Mouse (Mus musculus) neural tube, embryonic 12.5 days (tissue): ENCODE measurements around the gene Hs3st6. TPM values are rescaled to one million over a fixed set of nuclear protein-coding genes. Genes with fewer than 3 reads are reported as not detected.
A peak's percentile ranks its signal among the peaks of the same experiment; 100 is the strongest.

ENCODE experiments used
- ATAC-seq: fragments of 200-750 bp; cut with Nextera tagmentation; 2 replicates; pipeline ENCODE4 v1.8.0; 2017; ENCODE audit warnings: low read depth, mild to moderate bottlenecking, moderate TSS enrichment, moderate library complexity; ENCODE audit not compliant: low FRiP score
- H3K27ac ChIP-seq: fragments of 300-500 bp; sonication (generic); 2 replicates; pipeline ENCODE4 v1.5.1; 2016
- H3K27me3 ChIP-seq: fragments of 300-500 bp; sonication (generic); replicated peaks from 2 replicates; pipeline ENCODE4 v1.6.1; 2016; ENCODE audit warnings: mild to moderate bottlenecking
- H3K36me3 ChIP-seq: fragments of 300-500 bp; sonication (generic); 2 replicates; pipeline ENCODE4 v1.6.1; 2016; ENCODE audit warnings: mild to moderate bottlenecking
- H3K4me1 ChIP-seq: fragments of 300-500 bp; sonication (generic); 2 replicates; pipeline ENCODE4 v1.6.1; 2016
- H3K4me2 ChIP-seq: fragments of 300-500 bp; sonication (generic); replicated peaks from 2 replicates; pipeline ENCODE4 v1.6.1; 2016; ENCODE audit warnings: mild to moderate bottlenecking
- H3K4me3 ChIP-seq: fragments of 300-500 bp; sonication (generic); 2 replicates; pipeline ENCODE4 v1.5.1; 2016
- H3K9ac ChIP-seq: fragments of 300-500 bp; sonication (generic); 2 replicates; pipeline ENCODE4 v1.6.1; 2016; ENCODE audit warnings: mild to moderate bottlenecking
- H3K9me3 ChIP-seq: fragments of 300-500 bp; sonication (generic); 2 replicates; pipeline ENCODE4 v1.6.1; 2016; ENCODE audit warnings: mild to moderate bottlenecking
- WGBS: fragments of 180-500 bp; shearing (Covaris S2); methylation state at CpG from one replicate; pipeline ENCODE4 v1.1.7; 2016; 5-methylcytosine and 5-hydroxymethylcytosine counted together
- polyA plus RNA-seq: library from polyadenylated mRNA; unstranded; fragments of >200 nt; fragmentation: Nextera tagmentation; extraction: Ambion mirVana; gene quantifications from 2 replicates; pipeline ENCODE4 v1.2.1, GENCODE M21; 2016

The Hs3st6 gene
- polyA plus RNA-seq, 1 experiment from 2014 or later: 0.62 TPM

GRCm38 (mm10) chr17:24733434-24734050 is 19.2 kb upstream of the Hs3st6 start:
- no peak for ATAC-seq
- Histone ChIP-seq H3K4me3 (no peak overlapping the region), H3K4me2 (no peak overlapping the region), H3K9ac (no peak overlapping the region), H3K27ac (no peak overlapping the region), H3K27me3 (no peaks in the 10 kb centered on the region), H3K9me3 (no peaks in the 10 kb centered on the region), H3K4me1 (peaks cover 13% of the 10 kb centered on the region), H3K36me3 (no peaks in the 10 kb centered on the region)
- 89% methylated on average over 21 of the region's 21 CpGs for WGBS

- WGBS: 84% methylated on average over 1 of the region's 1 CpGs
- H3K27ac ChIP-seq: no peak overlapping the region
- H3K36me3 ChIP-seq: no peaks in the 10 kb centered on the region
- H3K4me2 ChIP-seq: no peak overlapping the region
- H3K4me3 ChIP-seq: no peak overlapping the region
- H3K4me1 ChIP-seq: peaks cover 13% of the 10 kb centered on the region
- no peak overlapping the region for H3K9ac ChIP-seq
- no peak for ATAC-seq
- no peaks in the 10 kb centered on the region for H3K27me3 ChIP-seq
- no peaks in the 10 kb centered on the region for H3K9me3 ChIP-seq
These were observed 18.3 kb upstream of the Hs3st6 start for GRCm38 (mm10) chr17:24734513-24734912.

GRCm38 (mm10) chr17:24735446-24735845 is 17.3 kb upstream of the Hs3st6 start:
- H3K4me2 ChIP-seq: peak overlapping the region; percentile 91; the same call in 1 of the 2 replicates
- 90% methylated on average over 7 of the region's 7 CpGs for WGBS
- H3K27ac ChIP-seq: no peak overlapping the region
- peaks cover 13% of the 10 kb centered on the region for H3K4me1 ChIP-seq
- peaks cover 5% of the 10 kb centered on the region for H3K36me3 ChIP-seq
- no peak for ATAC-seq
- no peak overlapping the region for H3K4me3 ChIP-seq
- no peaks in the 10 kb centered on the region for H3K9me3 ChIP-seq
- H3K9ac ChIP-seq: no peak overlapping the region
- H3K27me3 ChIP-seq: no peaks in the 10 kb centered on the region

DNA sequence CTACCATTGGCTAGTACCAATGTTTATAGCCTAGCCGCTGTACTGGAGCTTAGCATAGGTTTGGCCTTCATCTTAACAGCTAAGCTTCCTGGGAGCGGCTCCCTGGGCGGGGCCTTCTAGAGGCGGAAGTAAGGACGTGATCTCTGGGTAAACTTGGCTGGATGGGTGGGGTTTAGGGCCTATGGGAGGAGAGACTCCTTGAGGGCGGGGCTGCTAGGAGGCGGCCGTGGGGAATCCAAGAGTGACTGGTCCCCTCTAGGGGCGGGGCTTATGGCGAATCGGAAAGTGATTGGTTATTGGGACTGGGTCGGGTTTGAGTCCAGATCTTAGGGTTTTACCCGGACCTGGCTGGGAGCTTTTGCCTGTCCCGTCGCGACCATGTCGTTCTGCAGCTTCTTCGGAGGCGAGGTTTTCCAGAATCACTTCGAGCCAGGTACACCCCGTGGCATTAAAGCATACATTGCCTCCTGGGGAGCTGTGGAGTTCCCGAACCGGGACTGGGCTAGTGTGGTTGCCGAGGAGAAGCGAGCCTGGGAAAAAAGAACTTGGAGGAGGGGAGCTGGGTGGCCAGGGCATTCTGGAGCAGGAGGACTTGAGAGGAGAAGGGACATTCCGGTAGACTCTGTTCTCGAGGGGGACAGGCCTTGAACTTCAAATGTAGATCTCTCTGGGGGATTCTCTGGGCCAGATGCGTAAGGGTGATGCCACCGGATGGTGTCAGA is 16.3 kb upstream of the Hs3st6 start, which contains the start of gene Msrb1:
TSS of gene Msrb1 (plus strand) at position 313 of the 722 bp plus-strand sequence.
- H3K27ac ChIP-seq: no peak within 1 kb of the TSS
- peak within 1 kb of the TSS; percentile 64 for H3K9ac ChIP-seq
- no peaks in the 10 kb centered on the region for H3K27me3 ChIP-seq
- H3K36me3 ChIP-seq: peaks cover 5% of the 10 kb centered on the region
- H3K4me2 ChIP-seq: peak within 1 kb of the TSS; percentile 91
- 1% methylated on average over 29 of the region's 29 CpGs for WGBS
- no peaks in the 10 kb centered on the region for H3K9me3 ChIP-seq
- H3K4me3 ChIP-seq: peak within 1 kb of the TSS; percentile 58
- peaks cover 13% of the 10 kb centered on the region for H3K4me1 ChIP-seq
- peak; percentile 95 for ATAC-seq

GRCm38 (mm10) chr17:24737135-24737810 is 15.5 kb upstream of the Hs3st6 start:
- Histone ChIP-seq H3K27ac (no peak overlapping the region), H3K4me3 (peak overlapping the region; percentile 58), H3K36me3 (peaks cover 8% of the 10 kb centered on the region), H3K9me3 (no peaks in the 10 kb centered on the region), H3K9ac (peak overlapping the region; percentile 64; the same call in 1 of the 2 replicates), H3K27me3 (no peaks in the 10 kb centered on the region), H3K4me1 (peaks cover 13% of the 10 kb centered on the region), H3K4me2 (peak overlapping the region; percentile 91)
- no peak for ATAC-seq
- 33% methylated on average over 8 of the region's 8 CpGs for WGBS

GRCm38 (mm10) chr17:24738238-24738637 is 14.6 kb upstream of the Hs3st6 start:
- Histone ChIP-seq H3K36me3 (peaks cover 10% of the 10 kb centered on the region), H3K4me1 (peaks cover 13% of the 10 kb centered on the region), H3K9ac (no peak overlapping the region), H3K4me3 (no peak overlapping the region), H3K4me2 (no peak overlapping the region), H3K27ac (no peak overlapping the region), H3K9me3 (no peaks in the 10 kb centered on the region), H3K27me3 (no peaks in the 10 kb centered on the region)
- 81% methylated on average over 4 of the region's 4 CpGs for WGBS
- ATAC-seq: no peak

DNA sequence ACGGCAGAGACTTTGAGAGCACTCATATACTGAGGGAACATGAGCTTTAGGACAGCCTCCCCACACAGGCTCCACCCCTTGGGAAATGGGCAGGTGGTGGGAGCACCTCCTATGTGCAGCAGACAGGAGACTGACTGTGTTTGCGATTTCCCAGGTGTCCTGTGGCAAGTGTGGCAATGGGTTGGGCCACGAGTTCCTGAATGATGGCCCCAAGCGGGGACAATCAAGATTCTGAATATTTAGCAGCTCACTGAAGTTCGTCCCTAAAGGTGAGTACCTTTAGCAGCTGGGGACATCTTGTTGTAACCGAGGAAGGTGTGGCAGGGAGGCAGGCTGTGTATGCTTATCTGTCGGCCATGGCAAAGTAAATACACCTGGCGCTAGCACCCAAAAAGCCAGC is 12.9 kb upstream of the Hs3st6 start:
- WGBS: 88% methylated on average over 8 of the region's 8 CpGs
- H3K9me3 ChIP-seq: no peaks in the 10 kb centered on the region
- H3K27me3 ChIP-seq: no peaks in the 10 kb centered on the region; the same call in 1 of the 2 replicates
- no peak overlapping the region for H3K4me3 ChIP-seq
- H3K4me1 ChIP-seq: peaks cover 13% of the 10 kb centered on the region
- H3K9ac ChIP-seq: no peak overlapping the region
- peaks cover 10% of the 10 kb centered on the region for H3K36me3 ChIP-seq
- no peak for ATAC-seq
- no peak overlapping the region for H3K4me2 ChIP-seq
- no peak overlapping the region for H3K27ac ChIP-seq

GRCm38 (mm10) chr17:24742307-24742706 is 10.5 kb upstream of the Hs3st6 start:
- Histone ChIP-seq H3K4me2 (no peak overlapping the region), H3K4me3 (no peak overlapping the region), H3K27me3 (no peaks in the 10 kb centered on the region; the same call in 1 of the 2 replicates), H3K36me3 (peaks cover 10% of the 10 kb centered on the region), H3K27ac (no peak overlapping the region), H3K9ac (no peak overlapping the region), H3K9me3 (no peaks in the 10 kb centered on the region), H3K4me1 (peaks cover 3% of the 10 kb centered on the region)
- ATAC-seq: no peak
- WGBS: 89% methylated on average over 8 of the region's 8 CpGs

DNA sequence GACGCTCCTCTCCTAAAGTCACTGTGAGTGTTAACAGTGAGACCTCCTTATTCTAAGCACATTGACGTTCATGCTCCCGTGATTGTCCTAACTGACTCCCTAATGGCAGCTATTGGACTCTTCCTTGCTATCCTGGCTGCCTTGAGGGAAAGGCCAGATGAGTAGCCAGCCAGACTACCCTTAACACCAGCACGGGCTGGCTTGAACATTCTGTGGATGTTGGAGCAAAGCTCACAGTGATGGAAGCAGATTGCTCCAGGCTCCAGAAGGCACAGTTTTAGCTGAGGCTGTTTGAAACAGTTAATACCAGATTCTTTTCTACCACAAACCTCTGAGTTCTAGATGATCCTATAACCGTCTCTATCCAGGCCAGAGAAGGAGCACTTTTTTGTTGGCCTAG is 8.9 kb upstream of the Hs3st6 start:
- no peak overlapping the region for H3K9ac ChIP-seq
- ATAC-seq: no peak
- H3K4me3 ChIP-seq: no peak overlapping the region
- no peaks in the 10 kb centered on the region; the same call in 1 of the 2 replicates for H3K4me1 ChIP-seq
- H3K36me3 ChIP-seq: peaks cover 10% of the 10 kb centered on the region
- no peaks in the 10 kb centered on the region for H3K9me3 ChIP-seq
- no peak overlapping the region for H3K4me2 ChIP-seq
- no peaks in the 10 kb centered on the region; the same call in 1 of the 2 replicates for H3K27me3 ChIP-seq
- H3K27ac ChIP-seq: no peak overlapping the region
- 75% methylated on average over 5 of the region's 5 CpGs for WGBS

- no peaks in the 10 kb centered on the region; the same call in 1 of the 2 replicates for H3K27me3 ChIP-seq
- no peak overlapping the region for H3K9ac ChIP-seq
- H3K4me2 ChIP-seq: no peak overlapping the region
- H3K27ac ChIP-seq: no peak overlapping the region
- 73% methylated on average over 3 of the region's 3 CpGs for WGBS
- peaks cover 10% of the 10 kb centered on the region for H3K36me3 ChIP-seq
- H3K4me1 ChIP-seq: no peaks in the 10 kb centered on the region; the same call in 1 of the 2 replicates
- no peak overlapping the region for H3K4me3 ChIP-seq
- H3K9me3 ChIP-seq: no peaks in the 10 kb centered on the region
- no peak for ATAC-seq
These were observed 8.4 kb upstream of the Hs3st6 start for GRCm38 (mm10) chr17:24744381-24744780.

DNA sequence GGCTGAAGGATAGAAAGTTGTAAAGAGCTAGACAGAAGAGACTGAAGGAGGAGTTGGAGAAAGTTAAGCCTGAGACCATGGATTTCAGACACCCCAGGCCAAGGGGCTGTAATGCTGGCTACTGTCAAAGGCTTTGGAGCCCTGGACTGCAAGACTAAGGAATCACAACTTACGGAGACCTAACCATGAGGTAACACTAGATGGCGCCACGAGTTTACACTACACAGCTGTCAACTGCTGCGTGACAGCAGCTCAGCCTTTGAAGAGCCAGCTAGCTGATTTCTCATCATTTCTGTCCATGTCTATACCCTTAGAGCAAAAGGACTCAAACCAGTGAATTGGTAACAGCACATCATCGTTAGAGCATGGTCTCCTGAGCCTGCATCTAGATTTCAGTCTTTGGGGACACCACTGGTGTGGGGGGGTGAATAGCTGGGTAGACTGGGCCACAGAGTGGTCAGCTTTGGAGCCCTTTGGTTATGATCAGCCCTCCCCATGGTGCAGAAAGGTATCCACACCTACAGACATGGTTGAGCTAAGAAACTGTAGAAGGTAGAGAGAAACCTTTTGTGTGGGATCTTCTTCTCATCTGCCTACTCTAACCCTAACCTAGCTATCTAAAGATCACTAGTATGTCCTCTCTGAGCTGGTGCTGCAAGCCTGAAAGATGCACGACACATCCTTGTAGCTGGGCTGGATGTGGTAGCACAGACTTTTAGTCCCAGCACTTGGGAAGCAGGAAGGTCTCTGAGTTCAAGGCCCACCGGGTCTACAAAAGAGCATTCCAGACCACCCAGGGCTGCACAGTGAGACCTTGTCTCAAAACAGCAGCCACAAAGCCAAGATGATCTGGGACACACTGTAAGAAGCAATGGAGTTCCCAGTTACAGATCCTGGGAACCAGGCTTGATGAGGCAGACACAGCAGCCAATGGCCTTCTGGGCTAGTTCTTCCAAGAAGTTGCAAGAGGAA is 7.0 kb upstream of the Hs3st6 start:
- Histone ChIP-seq H3K4me3 (no peak overlapping the region), H3K27ac (no peak overlapping the region), H3K36me3 (peaks cover 5% of the 10 kb centered on the region; the same call in 1 of the 2 replicates), H3K4me2 (no peak overlapping the region), H3K4me1 (no peaks in the 10 kb centered on the region; the same call in 1 of the 2 replicates), H3K9ac (no peak overlapping the region), H3K27me3 (peaks cover 10% of the 10 kb centered on the region), H3K9me3 (no peaks in the 10 kb centered on the region)
- WGBS: 22% methylated on average over 7 of the region's 7 CpGs
- peak; percentile 70; the same call in 1 of the 2 replicates for ATAC-seq
